Mouse (Mus musculus): ENCODE results near the gene Zfp683. TPM values are rescaled to one million over a fixed set of nuclear protein-coding genes. Genes with fewer than 3 reads are reported as not detected.

Gene Zfp683
- polyA plus RNA-seq (2016; fragmentation: Nextera tagmentation; extraction: Ambion mirVana), result not detected in 2 replicates

DNA sequence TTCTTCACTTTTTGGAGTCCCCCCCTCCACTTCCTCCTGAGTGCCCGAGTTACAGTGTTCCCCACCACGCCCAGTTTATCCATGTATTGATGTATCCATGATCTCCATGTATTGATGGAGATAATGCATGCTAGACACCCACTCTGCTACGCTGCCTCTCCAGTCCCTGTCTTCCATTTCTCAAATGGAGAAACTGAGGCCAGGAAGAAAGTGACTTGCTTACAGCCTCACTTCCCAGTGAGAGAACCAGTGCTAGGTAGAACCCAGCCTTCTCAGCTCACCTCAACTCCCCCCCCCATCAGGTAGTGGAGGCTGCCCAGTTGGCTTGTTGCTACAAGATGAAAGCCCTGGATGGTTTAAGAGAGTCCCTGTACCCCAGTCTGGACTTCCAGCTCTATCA lies at the start of gene Zfp683:
Gene Zfp683 (plus strand): TSS at position 301 of the 400 bp plus-strand sequence.
- H3K4me3 ChIP-seq (replicated peaks), result no peak within 1 kb of the TSS
- no peak within 1 kb of the TSS for H3K4me2 ChIP-seq
- H3K27me3 ChIP-seq, result no peaks in the 10 kb centered on the region
- no peak within 1 kb of the TSS for H3K27ac ChIP-seq
- no peak for ATAC-seq (ENCODE audit: low FRiP score)
- peaks cover 3% of the 10 kb centered on the region; the same call in 1 of the 2 replicates for H3K4me1 ChIP-seq
- H3K9ac ChIP-seq, result no peak within 1 kb of the TSS
- H3K36me3 ChIP-seq (replicated peaks), result no peaks in the 10 kb centered on the region
- 85% methylated on average over 3 of the region's 3 CpGs for WGBS
- no peaks in the 10 kb centered on the region for H3K9me3 ChIP-seq

DNA sequence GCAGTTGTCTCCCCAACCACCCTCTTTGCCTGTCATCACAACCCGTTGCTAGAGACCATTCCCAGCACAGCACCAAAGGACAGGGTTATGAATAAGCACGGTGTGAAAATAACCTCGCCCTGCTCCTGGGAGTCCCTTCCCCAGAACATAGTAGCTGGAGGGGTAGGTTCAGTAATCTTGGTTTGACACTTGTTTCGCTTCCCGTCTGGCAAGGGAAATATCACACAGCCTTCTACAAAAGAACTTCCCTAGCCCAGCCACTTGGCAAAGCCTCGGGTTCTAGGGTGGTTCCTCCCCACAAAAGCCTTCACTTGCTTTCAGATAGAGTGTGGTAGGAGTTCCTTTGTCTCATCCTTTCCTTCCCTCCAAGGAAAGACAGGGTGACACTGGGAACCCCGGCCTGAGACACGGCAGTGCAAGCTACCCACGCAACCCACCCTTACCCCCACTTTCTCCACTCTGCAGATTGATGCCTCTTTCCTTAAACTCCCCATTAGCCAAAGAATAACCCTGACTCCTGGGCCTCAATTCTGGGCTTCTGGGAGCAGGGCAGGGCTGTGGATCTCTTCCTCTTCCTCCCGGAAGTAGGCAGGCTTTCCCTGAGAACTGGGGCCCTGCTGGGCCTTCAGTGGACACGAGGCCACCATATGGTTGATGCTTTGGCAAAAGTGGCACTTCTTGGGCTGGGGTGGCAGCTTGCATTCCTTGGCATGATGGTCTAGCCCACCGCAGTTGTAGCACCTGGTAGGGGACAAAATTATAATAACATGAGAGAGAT lies 47.9 kb upstream of the Zfp683 start:
- Histone ChIP-seq H3K9ac (no peak overlapping the region), H3K4me3 (replicated peaks) (no peak overlapping the region), H3K27me3 (no peaks in the 10 kb centered on the region), H3K4me2 (no peak overlapping the region), H3K36me3 (replicated peaks) (no peaks in the 10 kb centered on the region), H3K27ac (peak overlapping the region; percentile 8; the same call in 1 of the 2 replicates), H3K4me1 (peaks cover 34% of the 10 kb centered on the region), H3K9me3 (no peaks in the 10 kb centered on the region)
- no peak for ATAC-seq (ENCODE audit: low FRiP score)
- WGBS, result 62% methylated on average over 12 of the region's 12 CpGs

DNA sequence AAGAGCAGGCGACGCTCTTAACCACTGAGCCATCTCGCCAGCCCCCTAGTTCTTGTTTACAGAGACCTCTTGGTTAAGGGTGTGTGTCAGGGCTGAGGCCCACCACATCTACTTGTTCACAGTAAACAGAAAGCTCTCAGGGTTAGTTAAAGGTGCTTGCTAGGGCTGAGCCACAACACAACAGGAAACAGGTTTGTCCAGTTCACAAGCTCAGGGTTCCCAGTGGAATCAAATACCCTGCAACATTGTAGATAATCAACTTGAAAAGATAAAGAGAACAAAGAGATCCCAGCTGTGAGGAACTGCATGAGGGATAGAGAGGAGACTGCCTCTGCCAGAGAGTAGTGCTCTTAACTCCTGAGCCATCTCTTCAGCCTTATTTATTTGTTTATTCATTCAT lies 46.8 kb upstream of the Zfp683 start:
- H3K4me1 ChIP-seq, result peaks cover 39% of the 10 kb centered on the region
- no peaks in the 10 kb centered on the region for H3K36me3 ChIP-seq (replicated peaks)
- H3K9me3 ChIP-seq, result no peaks in the 10 kb centered on the region
- H3K27me3 ChIP-seq, result no peaks in the 10 kb centered on the region
- no peak overlapping the region for H3K27ac ChIP-seq
- H3K4me3 ChIP-seq (replicated peaks), result no peak overlapping the region
- no peak for ATAC-seq (ENCODE audit: low FRiP score)
- 89% methylated on average over 3 of the region's 3 CpGs for WGBS
- no peak overlapping the region for H3K9ac ChIP-seq
- H3K4me2 ChIP-seq, result no peak overlapping the region

DNA sequence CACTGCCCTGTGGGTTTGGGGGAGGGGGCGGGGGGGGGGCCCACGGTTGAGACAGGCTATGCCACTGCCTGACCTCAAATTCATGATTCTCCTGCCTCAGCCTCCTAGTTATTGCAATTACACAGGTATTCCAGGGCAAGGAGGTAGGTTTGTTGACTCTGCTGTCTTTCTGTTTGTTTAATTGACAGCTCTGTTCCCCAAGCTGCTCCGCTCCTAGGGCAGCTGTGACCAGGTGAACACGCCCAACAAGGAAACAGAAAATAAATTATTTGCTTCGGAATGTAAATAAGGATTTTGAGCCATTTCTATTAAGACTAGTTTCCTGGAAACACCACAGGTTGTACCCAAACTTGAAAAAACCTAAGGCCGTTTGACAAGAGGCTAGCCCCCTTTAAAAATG lies 43.9 kb upstream of the Zfp683 start:
- no peaks in the 10 kb centered on the region for H3K27me3 ChIP-seq
- no peaks in the 10 kb centered on the region for H3K36me3 ChIP-seq (replicated peaks)
- H3K4me2 ChIP-seq, result no peak overlapping the region
- H3K4me1 ChIP-seq, result peaks cover 28% of the 10 kb centered on the region
- no peak overlapping the region for H3K4me3 ChIP-seq (replicated peaks)
- H3K9ac ChIP-seq, result no peak overlapping the region
- no peaks in the 10 kb centered on the region for H3K9me3 ChIP-seq
- no peak overlapping the region for H3K27ac ChIP-seq
- WGBS, result 67% methylated on average over 6 of the region's 6 CpGs
- no peak for ATAC-seq (ENCODE audit: low FRiP score)

DNA sequence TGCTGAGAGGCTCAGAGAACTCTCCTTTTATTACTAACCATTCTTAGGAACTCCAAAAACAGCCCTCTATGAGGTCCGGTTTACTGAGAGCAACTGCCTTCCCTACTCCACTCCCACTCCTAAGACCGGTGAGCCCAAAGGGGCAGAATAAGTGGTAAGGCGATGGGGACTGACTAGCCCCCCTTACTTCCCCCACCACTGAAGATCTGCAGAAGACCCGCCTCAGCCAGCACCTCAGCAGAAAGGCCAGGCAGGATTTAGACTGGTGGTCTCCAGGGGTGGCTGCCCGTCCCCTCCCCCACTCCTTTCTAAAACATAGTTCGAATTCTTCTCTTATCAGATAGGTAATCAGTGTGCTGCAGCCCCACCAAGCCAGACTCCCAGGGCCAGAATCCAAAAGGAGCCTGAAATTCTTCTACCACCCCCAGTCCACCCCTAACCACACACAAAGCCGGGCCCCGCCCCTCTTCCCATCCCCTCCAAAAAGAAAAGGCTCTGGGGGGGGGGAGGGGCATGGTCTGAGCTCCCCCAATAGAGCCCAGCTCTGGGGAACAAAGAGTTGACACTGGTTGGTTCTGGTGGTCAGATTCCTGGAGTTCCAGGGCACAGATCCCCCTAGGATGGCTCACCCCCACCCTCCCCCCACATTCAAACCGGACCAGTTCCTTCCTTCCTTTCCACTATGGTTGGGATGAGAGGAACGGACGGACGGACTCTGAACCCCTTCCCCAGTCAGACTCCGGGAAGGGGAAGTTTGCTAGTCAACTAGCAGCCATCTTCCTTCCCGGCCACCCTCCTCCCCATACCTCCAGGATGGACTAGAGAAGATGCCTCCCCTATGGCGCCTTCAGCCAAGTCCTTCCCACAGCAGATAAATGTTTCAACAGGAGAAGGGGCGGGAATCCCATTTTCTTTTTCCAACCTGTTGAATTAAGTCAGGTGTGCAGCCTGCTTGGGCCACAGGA lies 41.9 kb upstream of the Zfp683 start:
- 6% methylated on average over 14 of the region's 16 CpGs for WGBS
- Histone ChIP-seq H3K4me1 (peaks cover 34% of the 10 kb centered on the region), H3K4me3 (replicated peaks) (no peak overlapping the region), H3K9ac (peak overlapping the region; percentile 12; the same call in 1 of the 2 replicates), H3K9me3 (no peaks in the 10 kb centered on the region), H3K27me3 (no peaks in the 10 kb centered on the region), H3K27ac (no peak overlapping the region), H3K36me3 (replicated peaks) (no peaks in the 10 kb centered on the region), H3K4me2 (peak overlapping the region; percentile 13)
- ATAC-seq (ENCODE audit: low FRiP score), result 0 out of 2 replicates have a peak, but pooled peaks have one; percentile 6

DNA sequence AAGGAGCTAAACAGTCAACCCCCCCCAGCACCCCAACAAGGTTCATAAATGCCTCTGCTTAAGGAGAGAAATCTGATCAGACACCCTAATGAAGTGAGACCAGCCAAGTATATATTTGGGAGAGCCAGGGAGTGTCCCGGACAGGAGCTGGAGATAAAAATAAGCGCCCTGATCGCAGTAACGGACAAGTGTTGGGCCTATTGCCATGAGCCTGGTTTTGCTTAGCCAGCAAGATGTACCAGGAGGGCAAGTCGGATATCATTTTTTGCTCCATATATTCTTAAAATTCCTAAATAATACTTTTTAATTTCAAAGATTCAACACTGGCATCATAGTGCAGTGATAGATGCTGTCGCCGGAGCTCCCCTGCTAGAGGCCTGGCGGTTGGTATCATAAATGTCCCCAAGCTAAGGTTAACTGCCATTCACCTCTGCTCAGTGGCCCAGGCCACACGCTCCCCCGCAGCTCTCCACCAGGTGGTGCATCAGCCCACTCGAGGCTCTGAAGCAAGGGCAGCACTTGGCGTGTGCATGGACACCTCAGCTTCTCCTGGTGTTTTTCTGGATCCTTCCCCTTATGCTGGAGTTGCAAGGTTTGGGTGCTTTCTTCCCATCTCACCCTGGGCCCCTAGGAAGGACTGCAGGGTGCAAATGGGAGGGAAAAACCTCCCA lies 40.6 kb upstream of the Zfp683 start:
- Histone ChIP-seq H3K4me1 (peaks cover 47% of the 10 kb centered on the region), H3K27me3 (0 out of 2 replicates have a peak, but pooled peaks cover 7% of the 10 kb centered on the region), H3K9ac (no peak overlapping the region), H3K4me3 (replicated peaks) (no peak overlapping the region), H3K9me3 (no peaks in the 10 kb centered on the region), H3K36me3 (replicated peaks) (no peaks in the 10 kb centered on the region), H3K27ac (no peak overlapping the region), H3K4me2 (no peak overlapping the region)
- 39% methylated on average over 12 of the region's 12 CpGs for WGBS
- ATAC-seq (ENCODE audit: low FRiP score), result no peak

DNA sequence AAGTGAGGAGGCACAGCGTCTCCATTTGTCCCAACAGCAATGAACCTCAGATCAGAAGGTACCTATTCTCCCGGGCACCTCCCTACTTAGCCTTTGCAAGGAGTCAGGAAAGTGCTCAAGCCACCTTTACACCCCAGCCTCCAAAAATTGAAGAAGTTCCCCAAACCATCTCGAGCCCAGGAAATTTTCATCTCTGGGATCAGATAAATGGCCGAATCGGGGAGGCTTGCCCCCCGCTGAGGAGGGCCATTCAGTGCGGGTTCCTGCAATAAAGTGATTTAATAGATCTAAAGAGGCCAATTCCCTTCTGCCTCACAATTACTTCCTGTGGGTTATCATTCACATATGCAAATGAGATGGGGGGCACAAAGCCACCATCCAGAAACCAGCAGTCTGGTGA lies 37.4 kb upstream of the Zfp683 start:
- no peak overlapping the region for H3K9ac ChIP-seq
- H3K4me2 ChIP-seq, result peak overlapping the region; percentile 72; the same call in 1 of the 2 replicates
- H3K27me3 ChIP-seq, result peaks cover 22% of the 10 kb centered on the region; the same call in 1 of the 2 replicates
- WGBS, result under 1% methylated on average over 7 of the region's 7 CpGs
- H3K4me1 ChIP-seq, result peaks cover 67% of the 10 kb centered on the region
- no peaks in the 10 kb centered on the region for H3K9me3 ChIP-seq
- H3K4me3 ChIP-seq (replicated peaks), result 0 out of 2 replicates have a peak overlapping the region, but pooled peaks have one; percentile 42
- no peak overlapping the region; the same call in 1 of the 2 replicates for H3K27ac ChIP-seq
- ATAC-seq (ENCODE audit: low FRiP score), result no peak
- H3K36me3 ChIP-seq (replicated peaks), result no peaks in the 10 kb centered on the region

DNA sequence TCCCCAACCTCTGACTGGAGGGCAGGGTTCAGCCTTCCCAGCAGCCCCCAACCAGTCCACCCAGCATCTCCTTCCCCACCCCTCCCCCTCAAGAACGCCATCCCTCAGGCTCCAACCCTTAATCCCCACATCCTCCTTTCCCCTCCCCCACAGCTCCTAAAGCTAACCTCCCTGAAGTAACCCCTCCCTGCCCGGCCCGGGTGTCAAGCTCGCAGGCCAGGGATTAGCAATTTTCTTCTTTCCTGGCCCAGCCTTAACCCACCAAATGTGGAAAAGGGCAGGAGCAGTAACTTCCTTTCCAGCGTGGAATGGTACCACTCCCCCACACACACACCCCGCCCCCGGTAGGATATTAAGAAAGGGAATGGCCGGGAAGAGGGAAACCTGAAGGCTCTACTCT lies 36.9 kb upstream of the Zfp683 start:
- peak overlapping the region; percentile 5; the same call in 1 of the 2 replicates for H3K9ac ChIP-seq
- under 1% methylated on average over 8 of the region's 8 CpGs for WGBS
- peak overlapping the region; percentile 72 for H3K4me2 ChIP-seq
- no peaks in the 10 kb centered on the region for H3K36me3 ChIP-seq (replicated peaks)
- peaks cover 22% of the 10 kb centered on the region; the same call in 1 of the 2 replicates for H3K27me3 ChIP-seq
- H3K4me3 ChIP-seq (replicated peaks), result peak overlapping the region; percentile 42
- no peak for ATAC-seq (ENCODE audit: low FRiP score)
- peaks cover 61% of the 10 kb centered on the region for H3K4me1 ChIP-seq
- no peaks in the 10 kb centered on the region for H3K9me3 ChIP-seq
- H3K27ac ChIP-seq, result peak overlapping the region; percentile 56

DNA sequence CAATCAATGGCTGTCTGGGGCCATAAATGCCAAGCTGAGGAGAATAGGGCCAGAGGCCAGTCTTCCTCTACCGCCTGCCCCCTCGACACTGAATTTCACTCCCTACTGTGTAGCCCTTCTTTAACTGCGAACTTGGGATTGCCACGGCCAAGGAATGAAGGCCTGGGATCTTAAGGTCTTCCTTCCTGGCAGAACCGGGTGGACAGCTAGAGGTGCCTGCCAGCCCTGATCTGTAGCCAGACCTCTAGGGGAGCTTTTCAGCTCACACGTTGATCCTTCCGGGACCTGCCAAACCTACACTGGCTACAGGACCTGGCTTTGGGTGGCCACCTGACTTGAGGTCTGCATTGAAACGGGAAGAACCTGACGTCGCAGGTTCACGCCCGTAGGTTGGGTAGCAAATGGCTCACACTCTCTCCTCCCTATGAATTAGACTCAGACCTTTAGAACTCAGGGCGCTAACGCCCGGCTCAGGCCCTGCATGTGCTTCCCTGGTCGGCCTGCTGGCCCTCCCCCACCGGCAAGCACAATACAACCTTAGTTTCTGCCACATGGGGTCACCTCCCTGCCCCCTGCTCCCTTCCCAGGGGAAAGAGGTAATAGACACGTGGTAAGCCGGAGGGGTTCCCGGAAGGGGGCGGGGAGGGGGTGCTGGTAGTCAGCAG lies 36.3 kb upstream of the Zfp683 start:
- Histone ChIP-seq H3K4me3 (replicated peaks) (peak overlapping the region; percentile 42), H3K27ac (peak overlapping the region; percentile 56), H3K9ac (peak overlapping the region; percentile 48; the same call in 1 of the 2 replicates), H3K4me2 (peak overlapping the region; percentile 72), H3K4me1 (peaks cover 56% of the 10 kb centered on the region), H3K36me3 (replicated peaks) (no peaks in the 10 kb centered on the region), H3K27me3 (peaks cover 22% of the 10 kb centered on the region; the same call in 1 of the 2 replicates), H3K9me3 (no peaks in the 10 kb centered on the region)
- no peak for ATAC-seq (ENCODE audit: low FRiP score)
- WGBS, result 1% methylated on average over 21 of the region's 21 CpGs

DNA sequence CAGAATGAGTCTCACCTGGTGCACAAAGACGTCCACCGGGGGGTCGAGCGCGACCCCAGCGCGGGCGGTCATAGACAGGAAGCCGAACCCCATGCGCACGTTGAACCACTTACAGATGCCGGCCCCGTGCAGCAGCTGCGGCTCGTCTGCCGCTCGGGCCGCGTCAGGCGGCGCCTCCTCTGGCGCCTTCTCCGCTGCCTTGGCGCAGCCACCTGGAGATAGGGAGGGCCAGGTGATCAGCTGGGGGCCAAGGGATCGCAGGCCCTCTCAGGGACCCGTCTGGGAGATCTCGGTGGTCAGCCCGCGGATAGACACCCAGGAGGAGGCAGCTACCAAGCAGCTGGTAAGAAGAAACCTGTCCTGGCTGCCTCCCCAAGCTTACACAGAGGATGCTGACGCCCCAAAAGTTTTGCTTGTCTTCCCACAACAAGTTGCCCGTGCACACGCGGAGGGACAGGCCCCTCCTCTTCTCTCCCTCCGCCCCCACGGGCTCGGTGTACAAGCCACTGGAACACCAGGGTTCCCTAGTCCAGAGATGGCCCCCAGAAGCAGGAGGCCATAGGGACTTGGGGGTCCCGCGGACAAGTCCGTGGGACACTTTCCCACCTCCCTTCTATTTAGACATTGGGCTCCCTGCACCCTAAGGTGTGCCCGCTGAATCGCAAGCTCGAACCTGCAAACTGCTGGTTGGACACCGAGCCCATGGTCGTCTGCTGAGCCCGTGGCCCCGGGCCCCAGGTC lies 35.4 kb upstream of the Zfp683 start:
- Histone ChIP-seq H3K9me3 (no peaks in the 10 kb centered on the region), H3K9ac (peak overlapping the region; percentile 48), H3K4me3 (replicated peaks) (peak overlapping the region; percentile 42), H3K4me2 (peak overlapping the region; percentile 72), H3K27ac (peak overlapping the region; percentile 61; the same call in 1 of the 2 replicates), H3K4me1 (peaks cover 49% of the 10 kb centered on the region), H3K36me3 (replicated peaks) (no peaks in the 10 kb centered on the region), H3K27me3 (peaks cover 22% of the 10 kb centered on the region; the same call in 1 of the 2 replicates)
- WGBS, result under 1% methylated on average over 46 of the region's 46 CpGs
- ATAC-seq (ENCODE audit: low FRiP score), result 0 out of 2 replicates have a peak, but pooled peaks have one; percentile 17

DNA sequence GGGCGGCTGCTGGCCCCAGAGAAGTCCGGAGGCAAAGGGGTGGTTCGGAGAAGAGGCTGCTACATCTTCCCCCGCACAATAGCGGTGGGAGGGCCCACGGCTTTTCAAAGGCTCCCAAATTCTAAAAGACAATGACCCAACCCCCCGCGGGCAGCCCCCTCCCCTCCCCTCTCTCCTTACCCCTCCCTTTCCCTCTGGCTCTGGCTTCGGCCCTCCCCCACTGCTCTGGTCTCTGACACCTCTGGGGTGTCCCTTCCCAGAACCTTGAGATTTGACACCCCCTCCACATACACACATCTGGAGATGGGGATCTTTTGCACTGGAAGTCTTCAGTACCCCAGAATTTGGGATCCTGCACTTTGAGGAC lies 34.9 kb upstream of the Zfp683 start, which contains the start of gene Lin28a:
Gene Lin28a (minus strand): TSS at position 63 of the 367 bp plus-strand sequence.
- H3K4me1 ChIP-seq, result peaks cover 48% of the 10 kb centered on the region
- peak within 1 kb of the TSS; percentile 73 for H3K27ac ChIP-seq
- WGBS, result 0% methylated on average over 7 of the region's 9 CpGs
- H3K9me3 ChIP-seq, result no peaks in the 10 kb centered on the region
- H3K36me3 ChIP-seq (replicated peaks), result no peaks in the 10 kb centered on the region
- ATAC-seq (ENCODE audit: low FRiP score), result peak; percentile 43; the same call in 1 of the 2 replicates
- H3K4me2 ChIP-seq, result peak within 1 kb of the TSS; percentile 72
- peak within 1 kb of the TSS; percentile 42 for H3K4me3 ChIP-seq (replicated peaks)
- H3K9ac ChIP-seq, result peak within 1 kb of the TSS; percentile 48
- peaks cover 22% of the 10 kb centered on the region; the same call in 1 of the 2 replicates for H3K27me3 ChIP-seq

All from forebrain, embryonic 12.5 days (tissue).